Mouse (Mus musculus) lung, postnatal 0 days (tissue): Measurements from ENCODE around the gene Cyp1b1. TPM values are rescaled to one million over a fixed set of nuclear protein-coding genes. Genes with fewer than 3 reads are reported as not detected.

Source experiments
- ATAC-seq: fragments of 200-750 bp; cut with Nextera tagmentation; 2 replicates; pipeline ENCODE4 v1.8.0; 2017; ENCODE audit warnings: moderate library complexity
- DNase-seq: peaks from one replicate; pipeline ENCODE4 v3.0.0-alpha.2; 2016; ENCODE audit warnings: low spot score
- H3K27ac ChIP-seq: fragments of 300-500 bp; sonication (generic); 2 replicates; pipeline ENCODE4 v1.5.1; 2014; ENCODE audit warnings: antibody characterized with exemption, mild to moderate bottlenecking, low read length, mixed read lengths
- H3K27me3 ChIP-seq: fragments of 300-500 bp; sonication (generic); replicated peaks from 2 replicates; pipeline ENCODE4 v1.6.1; 2014; ENCODE audit warnings: low read length, mixed read lengths; ENCODE audit not compliant: insufficient read depth
- H3K36me3 ChIP-seq: fragments of 300-500 bp; sonication (generic); 2 replicates; pipeline ENCODE4 v1.6.1; 2014; ENCODE audit warnings: low read length, mixed read lengths; ENCODE audit not compliant: insufficient read depth
- H3K4me1 ChIP-seq: fragments of 300-500 bp; sonication (generic); 2 replicates; pipeline ENCODE4 v1.6.1; 2014; ENCODE audit warnings: antibody characterized with exemption, low read depth, low read length, mixed read lengths; ENCODE audit not compliant: insufficient read depth
- H3K4me2 ChIP-seq: fragments of 300-500 bp; sonication (generic); replicated peaks from 2 replicates; pipeline ENCODE4 v1.6.1; 2014; ENCODE audit warnings: low read depth, mild to moderate bottlenecking, low read length, moderate library complexity, mixed read lengths
- H3K4me3 ChIP-seq: fragments of 300-500 bp; sonication (generic); 2 replicates; pipeline ENCODE4 v1.5.1; 2014; ENCODE audit warnings: low read depth, low read length
- H3K9ac ChIP-seq: fragments of 300-500 bp; sonication (generic); replicated peaks from 2 replicates; pipeline ENCODE4 v1.6.1; 2014; ENCODE audit warnings: low read depth, mild to moderate bottlenecking
- H3K9me3 ChIP-seq: fragments of 300-500 bp; sonication (generic); 2 replicates; pipeline ENCODE4 v1.6.1; 2016; ENCODE audit warnings: low read length, mixed read lengths
- CTCF ChIP-seq: IDR thresholded peaks from 2 replicates; pipeline ENCODE4 v1.5.1; 2016; ENCODE audit warnings: antibody characterized with exemption, mild to moderate bottlenecking
- EP300 ChIP-seq: IDR thresholded peaks from 2 replicates; pipeline ENCODE4 v1.6.1; 2016; ENCODE audit warnings: antibody characterized with exemption, mild to moderate bottlenecking, control low read depth
- WGBS: fragments of 180-500 bp; shearing (Covaris S2); extraction: QIAGEN DNeasy Blood & Tissue Kit; methylation state at CpG from one replicate; pipeline ENCODE4 v1.1.7; 2014; 5-methylcytosine and 5-hydroxymethylcytosine counted together
- polyA plus RNA-seq: library from polyadenylated mRNA; unstranded; fragments of >200 nt; fragmentation: Nextera tagmentation; extraction: Ambion mirVana; gene quantifications from 2 replicates; pipeline ENCODE4 v1.2.1, GENCODE M21; 2015

Cyp1b1 gene
- polyA plus RNA-seq, 1 experiment from 2014 or later: 1.7 TPM

DNA sequence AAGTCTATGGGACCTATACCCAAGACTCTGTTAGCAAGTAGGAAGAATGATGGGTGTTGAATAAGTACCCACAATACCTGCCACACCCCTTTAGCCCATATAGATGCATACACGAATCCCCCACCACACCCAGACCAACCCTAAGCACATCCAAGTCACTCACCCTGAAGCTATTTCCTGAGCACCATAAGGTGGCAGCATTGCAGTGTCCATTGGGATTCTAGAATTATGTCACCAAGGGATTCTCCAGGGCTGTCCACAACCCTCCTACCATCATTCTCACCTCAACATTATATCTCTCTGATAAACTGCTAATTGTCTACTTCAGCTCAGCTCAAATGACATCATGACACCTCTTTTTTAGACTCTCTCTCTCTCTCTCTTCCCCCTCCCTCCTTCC, 15.7 kb downstream of the Cyp1b1 start:
- 24% methylated on average over 1 of the region's 1 CpGs for WGBS
- peak; percentile 40; the same call in 1 of the 2 replicates for ATAC-seq
- Histone ChIP-seq H3K4me2 (no peak overlapping the region), H3K27me3 (no peaks in the 10 kb centered on the region), H3K4me3 (no peak overlapping the region), H3K9me3 (no peaks in the 10 kb centered on the region), H3K9ac (no peak overlapping the region), H3K4me1 (no peaks in the 10 kb centered on the region), H3K27ac (no peak overlapping the region), H3K36me3 (no peaks in the 10 kb centered on the region)
- TF ChIP-seq EP300 (no peak), CTCF (peak; percentile 75)
- DNase-seq: peak; percentile 47

DNA sequence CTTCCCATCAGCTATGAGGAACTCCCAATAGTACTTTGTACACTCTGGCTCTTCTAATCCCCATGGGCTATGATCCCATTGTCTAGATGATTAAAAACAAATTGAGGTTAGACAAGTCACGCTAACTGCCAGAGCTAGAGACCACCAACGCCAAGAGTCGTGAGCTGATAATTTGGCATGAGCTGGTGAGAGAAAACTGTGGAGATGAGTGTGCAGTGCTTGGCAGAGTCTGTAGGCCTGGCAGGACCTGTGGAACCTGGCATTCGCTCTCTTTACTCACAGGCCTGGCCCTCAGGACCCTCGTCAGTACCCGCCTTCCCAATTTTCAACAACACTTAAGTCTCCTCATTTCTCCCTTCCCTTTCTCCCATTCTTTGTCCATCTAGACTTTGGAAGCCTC, 19.3 kb downstream of the Cyp1b1 start:
- DNase-seq: no peak
- Histone ChIP-seq H3K9me3 (no peaks in the 10 kb centered on the region), H3K27ac (no peak overlapping the region), H3K4me3 (no peak overlapping the region), H3K4me1 (no peaks in the 10 kb centered on the region), H3K27me3 (no peaks in the 10 kb centered on the region), H3K4me2 (no peak overlapping the region), H3K9ac (no peak overlapping the region), H3K36me3 (no peaks in the 10 kb centered on the region)
- no peak for ATAC-seq
- WGBS: 82% methylated on average over 6 of the region's 6 CpGs
- TF ChIP-seq CTCF (no peak), EP300 (no peak)

DNA sequence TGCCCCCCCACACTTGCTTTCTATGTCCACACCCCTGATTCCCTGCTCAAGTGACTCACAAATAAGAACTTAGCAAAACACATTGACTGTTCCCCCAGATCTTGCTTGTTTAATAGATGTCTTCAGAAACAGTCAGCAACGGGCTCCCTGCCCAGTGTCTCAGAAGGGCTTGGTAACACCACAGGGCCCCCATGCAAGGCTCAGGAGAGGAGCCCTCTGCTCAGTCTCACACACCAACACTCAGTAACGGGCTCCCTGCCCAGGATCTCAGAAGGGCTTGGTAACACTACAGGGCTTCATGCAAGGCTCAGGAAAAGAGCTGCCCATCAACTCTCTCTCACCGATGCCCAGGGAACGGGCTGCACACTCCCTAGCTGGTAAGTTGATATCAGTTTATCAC, 19.8 kb downstream of the Cyp1b1 start:
- Histone ChIP-seq H3K4me3 (no peak overlapping the region), H3K27me3 (no peaks in the 10 kb centered on the region), H3K36me3 (no peaks in the 10 kb centered on the region), H3K9ac (no peak overlapping the region), H3K4me2 (no peak overlapping the region), H3K27ac (no peak overlapping the region), H3K4me1 (no peaks in the 10 kb centered on the region), H3K9me3 (no peaks in the 10 kb centered on the region)
- TF ChIP-seq EP300: no peak
- no peak for DNase-seq
- WGBS: 73% methylated on average over 4 of the region's 4 CpGs
- ATAC-seq: peak; percentile 73

DNA sequence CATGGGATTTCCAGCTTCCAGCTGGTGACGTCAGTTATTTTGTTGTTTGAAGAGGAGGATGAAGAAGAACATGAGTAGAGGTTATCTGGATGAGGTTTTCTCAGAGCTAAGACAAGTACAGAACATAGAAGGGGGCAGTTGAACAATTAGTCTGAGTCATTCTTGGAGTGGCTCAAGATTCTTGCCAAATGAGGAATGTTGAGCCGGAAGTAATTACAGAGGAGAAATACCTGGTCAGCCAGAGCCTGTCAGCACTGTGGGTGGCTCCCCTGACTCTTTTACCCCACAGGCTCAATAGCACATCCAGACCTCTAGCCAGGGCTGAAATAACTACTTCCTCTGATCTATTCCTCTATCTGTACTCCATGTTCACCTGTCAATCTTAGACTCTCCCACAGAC, 44.0 kb downstream of the Cyp1b1 start:
- 54% methylated on average over 2 of the region's 2 CpGs for WGBS
- H3K4me1 ChIP-seq: no peaks in the 10 kb centered on the region
- ATAC-seq (peak; percentile 43), DNase-seq (peak; percentile 25)
- no peak overlapping the region for H3K9ac ChIP-seq
- TF ChIP-seq CTCF: no peak
- TF ChIP-seq EP300: no peak
- H3K9me3 ChIP-seq: no peaks in the 10 kb centered on the region
- H3K27me3 ChIP-seq: no peaks in the 10 kb centered on the region
- no peak overlapping the region for H3K4me3 ChIP-seq
- no peaks in the 10 kb centered on the region for H3K36me3 ChIP-seq
- H3K27ac ChIP-seq: no peak overlapping the region
- no peak overlapping the region for H3K4me2 ChIP-seq

DNA sequence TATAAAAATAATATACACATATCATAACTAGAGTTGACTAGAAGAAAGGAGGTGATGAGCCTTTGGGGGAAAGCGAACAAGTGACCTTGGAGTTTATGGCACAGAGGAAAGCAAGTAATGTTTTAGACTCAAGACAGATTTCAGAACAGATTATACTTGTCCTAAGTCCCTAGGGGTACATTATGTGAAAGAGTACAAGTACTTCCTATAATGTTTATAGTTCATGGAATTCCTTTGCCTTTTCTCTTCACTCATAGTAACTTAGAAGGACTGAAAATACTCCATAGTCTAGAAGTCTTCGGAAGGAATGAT, 50.8 kb downstream of the Cyp1b1 start:
- no peaks in the 10 kb centered on the region for H3K27me3 ChIP-seq
- WGBS: 91% methylated on average over 2 of the region's 2 CpGs
- no peaks in the 10 kb centered on the region for H3K4me1 ChIP-seq
- H3K4me3 ChIP-seq: no peak overlapping the region
- no peaks in the 10 kb centered on the region for H3K9me3 ChIP-seq
- no peak for ATAC-seq
- no peak overlapping the region for H3K9ac ChIP-seq
- H3K36me3 ChIP-seq: no peaks in the 10 kb centered on the region
- H3K27ac ChIP-seq: no peak overlapping the region
- TF ChIP-seq CTCF (no peak), EP300 (no peak)
- DNase-seq: no peak
- no peak overlapping the region for H3K4me2 ChIP-seq

DNA sequence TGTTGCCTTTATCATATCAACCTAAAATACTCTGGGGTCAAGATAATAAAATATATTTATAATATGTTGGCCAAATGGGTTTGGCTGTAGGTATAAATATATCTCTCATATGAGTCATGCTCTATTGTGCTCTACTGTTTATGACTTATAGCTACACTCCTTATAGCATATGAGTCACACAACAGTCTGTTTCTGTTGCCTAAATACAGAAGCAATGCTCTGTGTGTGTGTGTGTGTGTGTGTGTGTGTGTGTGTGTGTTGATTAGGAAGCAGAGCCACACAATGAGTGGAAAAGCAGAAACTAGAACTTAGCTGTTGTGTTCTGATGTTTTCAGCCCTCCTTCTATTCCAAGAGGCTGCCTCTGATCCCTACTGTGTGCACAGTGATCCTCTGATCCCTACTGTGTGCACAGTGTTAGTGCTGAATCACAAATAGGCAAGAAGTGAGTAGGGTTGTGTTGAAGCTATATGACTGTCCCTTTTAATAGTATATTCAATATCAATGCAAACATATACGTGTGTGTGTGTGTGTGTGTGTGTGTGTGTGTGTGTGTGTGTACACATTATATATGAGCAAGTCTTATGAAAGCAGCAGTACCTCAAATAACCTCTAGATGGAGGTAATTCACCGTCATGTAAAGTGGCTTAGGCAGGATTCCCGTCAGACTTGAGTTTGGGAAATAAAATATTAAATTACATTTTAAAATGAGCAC, 51.3 kb downstream of the Cyp1b1 start:
- ATAC-seq (peak; percentile 52), DNase-seq (peak; percentile 72)
- H3K27ac ChIP-seq: no peak overlapping the region
- H3K4me1 ChIP-seq: no peaks in the 10 kb centered on the region
- H3K9ac ChIP-seq: no peak overlapping the region
- no peaks in the 10 kb centered on the region for H3K36me3 ChIP-seq
- no peaks in the 10 kb centered on the region for H3K27me3 ChIP-seq
- no peak overlapping the region for H3K4me3 ChIP-seq
- H3K4me2 ChIP-seq: no peak overlapping the region
- 12% methylated on average over 3 of the region's 3 CpGs for WGBS
- 0 out of 2 replicates have a peak, but pooled peaks have one; percentile 21 for TF ChIP-seq EP300
- TF ChIP-seq CTCF: peak; percentile 78
- no peaks in the 10 kb centered on the region for H3K9me3 ChIP-seq

DNA sequence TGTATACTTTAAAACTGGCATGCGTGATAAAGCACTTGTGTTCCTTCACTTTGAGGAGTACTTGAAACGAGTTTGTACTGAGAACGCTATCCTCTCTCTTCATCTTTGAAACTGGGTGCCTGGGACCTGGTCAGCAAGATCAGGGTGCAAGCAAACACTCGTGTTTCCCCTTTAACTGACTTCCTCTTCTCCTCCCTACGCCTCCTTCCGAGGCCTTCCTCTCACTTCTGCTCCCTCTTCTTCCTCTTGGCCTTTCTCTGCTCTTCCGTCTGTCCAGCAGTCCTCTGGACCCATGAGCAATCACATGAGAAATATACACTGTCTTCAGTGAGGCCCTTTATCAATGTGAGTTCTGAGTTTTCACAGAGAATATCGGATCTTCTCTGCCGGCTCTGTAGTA, 53.0 kb downstream of the Cyp1b1 start:
- no peak overlapping the region for H3K4me2 ChIP-seq
- ATAC-seq: peak; percentile 40
- H3K4me1 ChIP-seq: no peaks in the 10 kb centered on the region
- no peaks in the 10 kb centered on the region for H3K36me3 ChIP-seq
- no peak overlapping the region for H3K4me3 ChIP-seq
- no peak for TF ChIP-seq EP300
- TF ChIP-seq CTCF: no peak
- 50% methylated on average over 9 of the region's 9 CpGs for WGBS
- peak overlapping the region; percentile 11; the same call in 1 of the 2 replicates for H3K27ac ChIP-seq
- no peak overlapping the region for H3K9ac ChIP-seq
- peak; percentile 38 for DNase-seq
- H3K27me3 ChIP-seq: no peaks in the 10 kb centered on the region
- H3K9me3 ChIP-seq: no peaks in the 10 kb centered on the region
